ENCODE assay signal across 8 mouse cellular contexts in the genomic region with DNA sequence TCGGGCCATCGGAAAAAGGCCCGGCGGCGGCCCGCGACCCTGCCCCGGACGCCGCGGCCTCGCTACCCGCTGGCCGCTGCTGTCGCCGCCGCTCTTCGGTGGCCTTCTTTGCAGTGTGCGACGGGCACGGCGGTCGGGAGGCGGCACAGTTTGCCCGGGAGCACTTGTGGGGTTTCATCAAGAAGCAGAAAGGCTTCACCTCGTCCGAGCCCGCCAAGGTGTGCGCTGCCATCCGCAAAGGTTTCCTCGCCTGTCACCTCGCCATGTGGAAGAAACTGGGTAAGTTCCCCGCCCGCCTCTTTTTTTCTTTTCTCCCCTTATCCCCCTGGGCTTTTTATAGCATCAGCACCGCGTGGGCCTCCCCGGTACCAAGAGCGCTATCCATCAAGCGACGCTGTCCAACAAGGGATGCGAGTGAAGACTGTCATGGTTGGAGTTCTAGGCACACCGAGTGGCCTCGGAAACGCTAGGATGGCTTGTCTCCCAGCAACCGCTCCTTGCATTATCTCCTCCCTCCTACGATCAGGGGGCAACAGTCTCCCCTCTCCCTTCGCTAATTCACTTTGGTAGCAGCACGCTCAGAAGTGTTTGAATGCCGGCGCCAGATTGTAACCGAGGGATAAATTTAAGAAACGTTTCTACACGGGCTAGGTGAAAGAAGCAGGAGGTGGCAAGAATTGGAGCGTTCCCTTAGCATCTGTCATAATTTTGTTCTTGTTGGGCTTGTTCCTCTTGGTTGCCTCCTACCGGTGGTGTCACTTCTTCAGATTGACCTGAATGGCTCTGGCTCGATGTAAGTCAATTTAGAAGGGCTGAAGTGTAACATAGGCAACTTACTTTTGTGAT. TPM values are rescaled to one million over a fixed set of nuclear protein-coding genes. Genes with fewer than 3 reads are reported as not detected.
DNase-seq lines count a peak whose midpoint lies in the region; ATAC-seq and TF ChIP-seq lines count a peak whose summit lies in the region.

No protein-coding gene starts in this region.

- TF ChIP-seq POLR2A in spleen, adult 2 months (IDR thresholded peaks at IDR 0.05; ENCODE audit: low read depth, low read length), result no peak

- peak overlapping the region; percentile 61 for H3K4me2 ChIP-seq in midbrain, embryonic 11.5 days

- H3K36me3 ChIP-seq in limb, embryonic 10.5 days, result peaks cover 34% of the 10 kb centered on the region
- H3K36me3 ChIP-seq in midbrain, embryonic 11.5 days (ENCODE audit: control insufficient read depth, insufficient read depth, low read length), result peaks cover 9% of the 10 kb centered on the region
- no peaks in the 10 kb centered on the region for H3K36me3 ChIP-seq in spleen, adult 2 months (ENCODE audit: control insufficient read depth, insufficient read depth, low read length)

- no peaks in the 10 kb centered on the region for H3K9me3 ChIP-seq in limb, embryonic 10.5 days (replicated peaks)
- no peaks in the 10 kb centered on the region for H3K9me3 ChIP-seq in midbrain, embryonic 11.5 days (ENCODE audit: control insufficient read depth, low read length)

- peak overlapping the region; percentile 96 for H3K27ac ChIP-seq in limb, embryonic 10.5 days
- H3K27ac ChIP-seq in midbrain, embryonic 11.5 days (ENCODE audit: low read depth, low read length), result peak overlapping the region; percentile 86
- peak overlapping the region; percentile 96 for H3K27ac ChIP-seq in spleen, adult 2 months (ENCODE audit: insufficient read depth, low read length)

- peak overlapping the region; percentile 97 for H3K4me3 ChIP-seq in limb, embryonic 10.5 days
- peak overlapping the region; percentile 96 for H3K4me3 ChIP-seq in midbrain, embryonic 11.5 days (ENCODE audit: low read depth, low read length)
- H3K4me3 ChIP-seq in spleen, adult 2 months (ENCODE audit: extremely low read depth, insufficient read depth, insufficient read length), result peak overlapping the region; percentile 87

- H3K27me3 ChIP-seq in limb, embryonic 10.5 days (ENCODE audit: low read depth, poor library complexity, severe bottlenecking), result no peaks in the 10 kb centered on the region
- H3K27me3 ChIP-seq in midbrain, embryonic 11.5 days (ENCODE audit: control insufficient read depth, insufficient read depth, low read length), result no peaks in the 10 kb centered on the region
- no peaks in the 10 kb centered on the region for H3K27me3 ChIP-seq in spleen, adult 2 months (ENCODE audit: control insufficient read depth, insufficient read depth, low read length)

- ATAC-seq in common myeloid progenitor, adult 5-6 weeks (replicated peaks; ENCODE audit: low read depth, poor library complexity, severe bottlenecking), result peak; percentile 48
- peak; percentile 48 for ATAC-seq in inflammation-experienced regulatory T-cells, adult 6 months
- no peak; the same call in 1 of the 2 replicates for ATAC-seq in midbrain, embryonic 11.5 days (ENCODE audit: low FRiP score)

- WGBS in limb, embryonic 10.5 days, result under 1% methylated on average over 56 of the region's 56 CpGs
- under 1% methylated on average over 53 of the region's 56 CpGs for WGBS in midbrain, embryonic 11.5 days
- 1% methylated on average over 56 of the region's 56 CpGs for WGBS in spleen, adult 2 months

- peak overlapping the region; percentile 97 for H3K9ac ChIP-seq in midbrain, embryonic 11.5 days (ENCODE audit: low read length)

- peak; percentile 7 to 50 for DNase-seq in urinary bladder, adult 18-20 months (ENCODE audit: low spot score in 2 of 2)
- DNase-seq in urinary bladder, postnatal 10 days (ENCODE audit: low spot score), result no peak
- peak; percentile 32 for DNase-seq in gastrocnemius, postnatal 10 days
- DNase-seq in limb, embryonic 10.5 days (ENCODE audit: low spot score), result peak; percentile 63
- DNase-seq in midbrain, embryonic 11.5 days (ENCODE audit: low spot score, missing footprints), result peak; percentile 95
- DNase-seq in spleen, adult 2 months (ENCODE audit: low read depth in 1 of 2, low spot score in 2 of 2), result peak; percentile 47 to 49

- peaks cover 16% of the 10 kb centered on the region for H3K4me1 ChIP-seq in limb, embryonic 10.5 days
- H3K4me1 ChIP-seq in midbrain, embryonic 11.5 days (ENCODE audit: control insufficient read depth, insufficient read depth, low read length), result peaks cover 14% of the 10 kb centered on the region
- peaks cover 2% of the 10 kb centered on the region; the same call in 1 of the 2 replicates for H3K4me1 ChIP-seq in spleen, adult 2 months (ENCODE audit: control insufficient read depth, insufficient read depth, insufficient read length)

- TF ChIP-seq CTCF in spleen, adult 2 months (IDR thresholded peaks at IDR 0.05; ENCODE audit: extremely low read depth, insufficient read depth, insufficient read length, insufficient replicate concordance), result 0 out of 2 replicates have a peak, but pooled peaks have one; percentile 1

RNA-seq across cellular contexts. Expression of a gene that starts 0.8 kb away (rescaled TPM):
- 12.1 and 16.6 TPM in 2 replicates for total RNA-seq in common myeloid progenitor, adult 5-6 weeks (2017)
- 10 to 100 TPM in 1 of 2 experiments, 1 to 10 TPM in 1; 8.9 to 10.0 TPM for total RNA-seq in gastrocnemius, postnatal 10 days (2021)
- 1 to 10 TPM; 3.7 to 4.2 (median 3.8) TPM for polyA plus RNA-seq in inflammation-experienced regulatory T-cells, adult 6 months (2017; shearing (Covaris generic))
- 22.7 and 24.7 TPM in 2 replicates for polyA plus RNA-seq in limb, embryonic 10.5 days (2016; fragmentation: Nextera tagmentation; extraction: Ambion mirVana)
- 29.1 and 30.0 TPM in 2 replicates for polyA plus RNA-seq in midbrain, embryonic 11.5 days (2014; fragmentation: Nextera tagmentation; extraction: Ambion mirVana)
- 6.1 and 6.7 TPM in 2 replicates for polyA plus RNA-seq in spleen, adult 2 months (2012; rRNA removed)

RNA-seq across cellular contexts. Expression of a gene that starts 41.1 kb away (rescaled TPM):
- total RNA-seq in common myeloid progenitor, adult 5-6 weeks (2017), result 14.6 and 22.5 TPM in 2 replicates
- total RNA-seq in gastrocnemius, postnatal 10 days (2021), result 10 to 100 TPM; 21.5 to 26.8 TPM
- polyA plus RNA-seq in inflammation-experienced regulatory T-cells, adult 6 months (2017; shearing (Covaris generic)), result 10 to 100 TPM; 25.6 to 48.7 (median 33.9) TPM
- 21.2 and 26.5 TPM in 2 replicates for polyA plus RNA-seq in limb, embryonic 10.5 days (2016; fragmentation: Nextera tagmentation; extraction: Ambion mirVana)
- polyA plus RNA-seq in midbrain, embryonic 11.5 days (2014; fragmentation: Nextera tagmentation; extraction: Ambion mirVana), result 29.9 and 30.2 TPM in 2 replicates
- polyA plus RNA-seq in spleen, adult 2 months (2012; rRNA removed), result 25.3 and 27.2 TPM in 2 replicates
